Mouse (Mus musculus) spleen, embryonic (tissue): ENCODE measurements at regions not wholly inside any gene's neighbourhood (a gene's known extent, or its start where the extent isn't known, plus 50 kb on each side); places are given as distances from the start of the nearest gene placed in this dataset.
"Not testable (repeated sequence)": the region's sequence is repeated elsewhere in the genome, so short reads cannot be mapped to it uniquely, and the experiment has no call there.

Experiments
- CTCF ChIA-PET: fragments of 350-600 bp; sonication (Branson Sonifier 250); formaldehyde crosslinking; loops from one replicate; lab custom pipeline; 2022; lab: Charles Lee

- CTCF ChIA-PET, result no interaction called here
Measured at GRCm38 (mm10) chr3:138609749-138610148, 83.8 kb downstream of the Eif4e start.

DNA sequence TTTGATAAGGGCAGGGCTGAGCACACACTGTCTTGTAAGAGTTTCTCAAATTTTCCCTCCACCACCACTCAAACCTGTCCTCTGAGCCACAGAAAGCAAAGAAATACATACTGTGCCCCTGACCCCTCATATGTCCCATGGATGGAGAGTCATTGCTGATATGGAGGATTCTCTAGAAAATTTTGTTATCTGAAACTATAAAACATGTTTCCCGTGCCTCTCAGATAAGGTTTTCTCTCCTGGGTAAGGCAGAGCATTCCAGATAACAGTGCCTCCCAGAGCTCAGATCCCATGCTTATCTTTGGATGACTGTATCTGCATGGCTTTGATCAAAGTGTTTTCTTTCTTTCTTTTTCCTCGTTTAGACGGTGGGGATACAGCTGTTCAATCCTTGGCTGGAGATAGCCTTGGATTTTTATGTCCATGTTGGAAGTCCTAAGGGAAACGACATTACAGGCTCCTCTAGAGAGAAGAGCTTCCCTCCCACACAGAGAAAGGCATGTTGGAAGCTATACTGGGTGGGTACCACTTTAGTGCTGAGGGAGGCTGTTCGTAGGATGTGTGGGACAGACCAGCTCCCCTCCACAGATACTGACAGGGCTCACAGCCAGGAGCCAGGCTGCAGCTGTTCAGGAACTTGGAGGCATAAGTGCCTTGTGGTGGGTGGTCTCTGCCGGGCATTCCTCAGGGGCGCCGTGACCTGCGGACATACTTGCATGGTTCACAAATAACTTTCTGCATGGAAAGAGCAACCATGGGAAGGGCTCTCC lies 87.1 kb downstream of the Eif4e start:
- CTCF ChIA-PET, result interaction anchor here (0.5 kb wide), 1 partner anchor 576 kb away, joined by 3 read pairs; no protein-coding TSS in a partner anchor

DNA sequence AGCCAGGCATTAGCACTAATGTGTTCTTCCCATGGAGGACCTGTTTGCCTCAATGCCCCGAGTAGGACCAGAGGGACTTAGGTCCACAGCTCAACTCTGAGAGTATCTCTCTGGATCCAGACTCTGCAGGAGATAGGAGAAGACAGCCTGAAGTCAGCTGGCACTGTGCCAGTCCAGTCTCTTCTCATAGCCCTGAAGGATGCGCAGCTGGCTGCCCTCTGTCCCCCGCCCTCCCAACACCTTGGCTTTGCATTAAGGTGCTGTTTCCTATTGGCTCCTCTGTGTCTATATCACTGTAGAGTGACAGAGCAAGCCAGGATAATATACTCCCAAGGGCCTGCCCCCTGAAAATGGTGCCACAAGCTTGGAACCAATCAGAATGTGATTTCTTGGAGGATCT lies 87.7 kb downstream of the Eif4e start:
- CTCF ChIA-PET, result interaction anchor here (0.5 kb wide), 1 partner anchor 576 kb away, joined by 3 read pairs; no protein-coding TSS in a partner anchor

- CTCF ChIA-PET, result no interaction called here
Measured at GRCm38 (mm10) chr3:138614899-138615298, 88.9 kb downstream of the Eif4e start.

- CTCF ChIA-PET, result no interaction called here
Measured at GRCm38 (mm10) chr3:138620263-138620662, 94.3 kb downstream of the Eif4e start.

DNA sequence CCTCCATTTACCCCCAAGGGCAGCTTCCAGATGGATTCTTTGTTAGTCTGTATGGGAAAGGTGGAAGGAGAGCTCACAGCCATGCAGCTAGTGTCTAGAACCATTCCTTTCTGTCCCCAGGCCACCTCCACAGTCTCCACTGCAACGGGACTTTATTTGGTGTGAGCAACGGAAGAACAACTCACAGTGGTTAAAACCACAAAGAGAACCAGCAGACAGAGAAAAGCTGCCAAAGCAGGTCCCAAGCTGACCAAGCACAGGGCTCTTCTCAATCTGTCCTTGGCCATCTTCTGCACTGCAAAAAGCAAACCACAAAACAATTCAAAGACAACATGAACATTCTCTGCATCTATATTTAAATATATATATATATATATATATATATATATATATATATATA lies 98.1 kb downstream of the Eif4e start:
- CTCF ChIA-PET, result no interaction called here

- CTCF ChIA-PET, result no interaction called here
Measured at GRCm38 (mm10) chr3:138626230-138626629, 100.3 kb downstream of the Eif4e start.

GRCm38 (mm10) chr3:138630231-138630630 lies 104.3 kb downstream of the Eif4e start:
- CTCF ChIA-PET, result no interaction called here

DNA sequence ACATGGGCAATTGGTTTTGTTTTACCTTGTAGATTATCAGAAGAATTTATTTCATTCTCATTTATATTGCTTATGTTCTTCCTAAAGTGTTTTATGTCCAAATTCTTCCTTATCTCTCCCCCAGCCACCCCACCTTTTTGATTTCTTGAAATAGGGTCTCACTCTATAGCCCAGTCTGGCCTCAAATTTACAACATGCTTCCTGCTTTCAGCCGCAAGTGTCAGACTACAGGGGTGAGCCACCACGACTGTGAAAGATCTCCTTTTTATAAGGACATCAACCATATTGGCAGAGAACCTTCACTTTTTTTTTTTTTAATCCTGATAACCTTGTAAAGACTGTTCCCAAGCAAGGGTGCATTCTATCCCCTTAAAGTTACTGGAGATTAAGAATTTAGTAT lies 106.1 kb downstream of the Eif4e start:
- CTCF ChIA-PET, result no interaction called here

DNA sequence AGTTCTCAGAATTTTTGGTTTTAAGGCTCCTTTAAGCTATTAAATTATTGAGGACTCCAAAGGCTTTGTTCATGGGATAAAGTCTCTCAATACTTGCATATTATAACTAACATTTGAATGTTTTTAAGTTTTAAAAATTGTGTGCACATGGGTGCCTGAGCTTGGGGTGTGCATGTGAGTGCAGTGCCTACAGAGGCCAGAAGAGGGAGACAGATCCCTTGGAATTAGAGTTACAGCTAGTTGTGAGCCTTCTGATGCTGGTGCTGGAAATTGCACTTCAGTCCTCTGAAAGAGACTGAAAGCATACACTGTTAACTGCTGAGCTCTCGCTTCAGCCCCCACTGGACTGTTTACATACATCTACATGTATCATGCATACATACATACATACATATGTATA lies 100.0 kb upstream of the Tspan5 start:
- CTCF ChIA-PET, result interaction anchor here (1.1 kb wide), 1 partner anchor 552 kb away, joined by 3 read pairs; no protein-coding TSS in a partner anchor

GRCm38 (mm10) chr3:138643951-138644285 lies 98.1 kb upstream of the Tspan5 start:
- CTCF ChIA-PET, result no interaction called here

GRCm38 (mm10) chr3:138644286-138644951 lies 97.6 kb upstream of the Tspan5 start:
- CTCF ChIA-PET, result no interaction called here

DNA sequence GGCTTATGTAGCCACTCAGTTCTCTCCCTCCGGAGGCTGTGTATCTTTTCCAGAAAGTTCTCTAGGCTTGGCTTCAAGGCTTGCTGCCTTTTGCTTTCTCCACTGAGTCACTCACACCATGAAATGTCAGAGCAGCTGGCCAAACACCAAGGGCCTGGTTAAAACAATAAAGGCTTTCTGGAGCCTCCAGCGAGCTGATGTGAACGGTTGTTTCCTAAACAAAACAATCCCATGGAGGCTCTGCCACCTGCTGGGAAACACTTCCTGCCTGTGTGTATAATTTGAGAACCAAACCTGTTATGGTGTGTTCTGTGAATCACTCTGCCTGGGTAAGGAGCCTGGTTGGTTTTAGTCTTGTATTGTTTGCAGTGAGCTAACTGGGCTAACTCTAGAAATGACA lies 96.7 kb upstream of the Tspan5 start:
- CTCF ChIA-PET, result no interaction called here

- CTCF ChIA-PET, result no interaction called here
Measured at GRCm38 (mm10) chr3:138649699-138650098, 92.3 kb upstream of the Tspan5 start.

DNA sequence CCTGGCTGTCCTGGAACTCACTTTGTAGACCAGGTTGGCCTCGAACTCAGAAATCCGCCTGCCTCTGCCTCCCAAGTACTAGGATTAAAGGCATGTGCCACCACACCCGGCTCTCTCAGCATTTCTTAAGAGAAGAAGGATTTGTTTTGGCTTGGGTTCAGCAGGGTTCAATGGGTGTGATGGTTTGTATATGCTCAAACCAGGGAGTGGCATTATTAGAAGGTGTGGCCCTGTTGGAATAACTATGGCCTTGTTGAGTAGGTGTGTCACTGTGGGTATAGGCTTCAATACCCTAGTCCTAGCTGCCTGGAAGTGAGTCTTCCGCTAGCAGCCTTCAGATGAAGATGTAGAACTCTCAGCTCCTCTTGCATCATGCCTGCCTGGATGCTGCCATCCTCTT lies 91.3 kb upstream of the Tspan5 start:
- CTCF ChIA-PET, result not testable (repeated sequence)

DNA sequence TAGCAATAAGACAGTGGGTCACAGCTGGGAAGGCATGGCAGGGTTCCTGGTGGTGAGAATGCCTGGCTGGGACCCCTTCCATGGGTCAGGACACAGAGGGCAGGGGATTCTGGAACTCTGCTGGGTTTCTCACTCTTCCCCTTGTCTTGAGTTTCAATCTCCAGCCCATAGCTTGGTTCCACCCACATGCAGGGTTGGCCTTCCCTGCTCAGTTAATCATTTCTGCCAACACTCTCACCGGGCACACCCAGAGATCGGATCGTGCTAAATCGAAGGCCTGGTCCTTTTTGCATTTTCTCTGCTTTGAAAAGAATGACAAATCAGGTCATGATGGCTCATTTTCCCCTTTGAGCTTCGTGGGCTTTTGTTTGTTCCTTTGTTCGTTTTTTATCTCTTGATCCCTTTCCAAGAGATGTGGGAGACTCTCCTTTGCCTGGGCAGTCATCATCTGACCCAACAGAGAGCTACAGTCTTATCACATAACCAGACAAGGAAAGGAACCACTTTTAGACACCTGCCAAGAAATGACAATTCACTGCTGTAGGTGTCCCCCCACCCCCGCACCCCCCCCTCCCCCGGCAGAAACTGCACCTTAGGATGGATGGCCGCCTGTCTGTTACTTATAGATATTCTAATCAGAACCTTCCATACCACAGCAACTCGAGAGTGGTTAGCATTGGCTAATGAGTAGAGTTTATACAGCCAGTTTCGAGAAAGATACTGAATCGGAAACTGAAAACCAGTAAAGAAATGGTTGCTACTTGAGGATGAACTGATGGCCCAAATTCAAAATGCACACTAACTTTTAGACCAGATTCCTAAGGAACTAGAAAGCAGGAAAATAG lies 90.4 kb upstream of the Tspan5 start:
- CTCF ChIA-PET, result no interaction called here

GRCm38 (mm10) chr3:138652206-138652605 lies 89.8 kb upstream of the Tspan5 start:
- CTCF ChIA-PET, result no interaction called here

- CTCF ChIA-PET, result no interaction called here
Measured at GRCm38 (mm10) chr3:138652685-138653084, 89.3 kb upstream of the Tspan5 start.

DNA sequence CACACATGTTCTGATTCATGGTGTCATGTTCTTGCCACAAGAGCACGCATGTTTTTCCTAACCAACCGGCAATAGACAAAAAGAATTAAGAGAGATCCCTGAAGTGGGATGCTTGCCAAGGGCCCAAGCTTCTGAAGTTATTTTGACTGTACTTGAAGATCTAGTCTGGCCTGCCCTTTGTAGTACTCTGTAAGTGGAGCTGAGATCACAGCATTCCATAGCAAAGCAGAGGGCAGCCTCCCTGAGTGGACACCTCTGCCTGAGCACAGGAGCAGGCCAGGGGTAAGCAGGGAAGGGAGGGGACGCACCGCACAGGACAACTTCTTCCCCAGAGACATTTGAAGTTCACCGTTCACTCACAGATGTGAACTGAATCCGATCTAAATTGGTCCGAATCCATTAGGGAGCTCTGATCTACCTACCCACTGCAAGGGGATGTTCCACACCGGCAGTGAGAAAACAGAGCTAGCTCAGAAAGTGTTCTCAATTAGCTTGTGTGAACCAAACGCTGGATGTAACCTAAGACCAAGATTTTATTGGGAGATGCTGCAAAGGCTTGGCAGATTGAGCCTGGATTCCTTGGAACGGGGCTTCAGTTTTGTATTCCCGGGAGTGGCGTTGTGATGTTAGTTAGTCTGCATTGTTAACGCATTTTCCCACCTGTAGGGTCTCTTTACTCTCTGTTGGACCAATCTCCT lies 88.3 kb upstream of the Tspan5 start:
- CTCF ChIA-PET, result no interaction called here

- CTCF ChIA-PET, result no interaction called here
Measured at GRCm38 (mm10) chr3:138654610-138655371, 87.2 kb upstream of the Tspan5 start.

DNA sequence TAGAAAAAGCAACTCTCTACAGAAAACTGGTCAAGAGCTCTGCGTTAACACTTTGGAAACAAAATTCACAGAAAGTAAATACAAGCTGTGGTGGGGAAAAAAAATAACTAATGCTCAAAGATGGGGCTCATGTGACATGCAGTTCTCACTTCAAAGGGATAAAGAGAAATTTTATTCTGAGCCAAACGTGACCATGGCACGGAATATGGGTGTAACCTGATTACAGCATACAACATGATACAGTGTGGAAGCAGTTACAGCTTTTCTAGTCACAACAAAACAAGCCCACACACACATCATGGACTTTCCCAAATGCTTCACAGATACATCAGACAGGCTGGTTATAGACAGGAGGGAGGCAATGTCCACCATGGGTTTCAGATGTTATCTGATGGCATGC lies 86.5 kb upstream of the Tspan5 start:
- CTCF ChIA-PET, result no interaction called here
